In genomic region chr9:8982315-8982714, GRCm38 (mm10) we compare ENCODE assay signal across 20 mouse cellular contexts. TPM values are rescaled to one million over a fixed set of nuclear protein-coding genes. Genes with fewer than 3 reads are reported as not detected.
A peak's percentile ranks its signal among the peaks of the same experiment; 100 is the strongest.
DNase-seq lines count a peak whose midpoint lies in the region; ATAC-seq and TF ChIP-seq lines count a peak whose summit lies in the region.
"Had no signal": no experiment of that assay in that cellular context is flagged by ENCODE, and none has a peak within 500 bp of the region (broad histone marks: within the 10 kb centered on the region; RNA-seq: fewer than 3 reads in every experiment).

No protein-coding gene starts in this region.

- peak; percentile 30 for DNase-seq in embryonic facial prominence, embryonic 11.5 days (ENCODE audit: low spot score)
- DNase-seq in embryonic facial prominence, embryonic 10.5 days (ENCODE audit: low spot score) = no peak
- peak; percentile 39 for DNase-seq in lung, embryonic 14.5 days
- DNase-seq in lung, postnatal 4 days = no peak
- DNase-seq in embryo, embryonic 10.5 days (ENCODE audit: low spot score) = peak; percentile 30
- DNase-seq in ovary, postnatal 10 days (ENCODE audit: low spot score) = no peak
- DNase-seq in cerebellum, postnatal 14 days = no peak
- DNase-seq: adrenal gland, adult 2 months; adrenal gland, postnatal 25 days; cerebellum, adult 18-20 months; cerebellum, adult 9-11 months; gastrocnemius, postnatal 36 days; heart, adult 11 months; heart, postnatal 14 days had no signal

- no peaks in the 10 kb centered on the region for H3K4me1 ChIP-seq in embryonic facial prominence, embryonic 11.5 days (ENCODE audit: control insufficient read depth, insufficient read depth, low read length)
- no peaks in the 10 kb centered on the region for H3K4me1 ChIP-seq in embryonic facial prominence, embryonic 10.5 days
- no peaks in the 10 kb centered on the region for H3K4me1 ChIP-seq in lung, embryonic 14.5 days (ENCODE audit: insufficient read depth)
- H3K4me1 ChIP-seq: embryonic facial prominence, embryonic 12.5 days; hindbrain, embryonic 13.5 days had no signal

- TF ChIP-seq CTCF in lung, embryonic 14.5 days (IDR thresholded peaks at IDR 0.05; ENCODE audit: low read depth) = no peak

- H3K27ac ChIP-seq in embryonic facial prominence, embryonic 11.5 days (replicated peaks; ENCODE audit: low read depth, low read length) = no peak overlapping the region
- no peak overlapping the region for H3K27ac ChIP-seq in embryonic facial prominence, embryonic 10.5 days (replicated peaks)
- no peak overlapping the region for H3K27ac ChIP-seq in lung, embryonic 14.5 days (ENCODE audit: low read depth)
- H3K27ac ChIP-seq: embryonic facial prominence, embryonic 12.5 days; forebrain, embryonic 15.5 days; hindbrain, embryonic 13.5 days; hindbrain, postnatal 0 days had no signal

- H3K36me3 ChIP-seq in embryonic facial prominence, embryonic 11.5 days (replicated peaks; ENCODE audit: control insufficient read depth, insufficient read depth, low read depth, low read length) = no peaks in the 10 kb centered on the region
- no peaks in the 10 kb centered on the region for H3K36me3 ChIP-seq in embryonic facial prominence, embryonic 10.5 days (replicated peaks)
- H3K36me3 ChIP-seq in lung, embryonic 14.5 days (ENCODE audit: insufficient read depth) = no peaks in the 10 kb centered on the region
- H3K36me3 ChIP-seq: embryonic facial prominence, embryonic 12.5 days; forebrain, embryonic 15.5 days; hindbrain, embryonic 13.5 days had no signal

- 87% methylated on average over 3 of the region's 3 CpGs for WGBS in embryonic facial prominence, embryonic 11.5 days
- WGBS in embryonic facial prominence, embryonic 10.5 days = 73% methylated on average over 3 of the region's 3 CpGs
- WGBS in lung, embryonic 14.5 days = 69% methylated on average over 3 of the region's 3 CpGs

- H3K4me2 ChIP-seq in embryonic facial prominence, embryonic 11.5 days (ENCODE audit: low read depth, low read length) = no peak overlapping the region
- no peak overlapping the region for H3K4me2 ChIP-seq in lung, embryonic 14.5 days
- H3K4me2 ChIP-seq: embryonic facial prominence, embryonic 12.5 days; forebrain, embryonic 15.5 days; hindbrain, embryonic 13.5 days had no signal

- no peaks in the 10 kb centered on the region for H3K27me3 ChIP-seq in embryonic facial prominence, embryonic 11.5 days (ENCODE audit: control insufficient read depth, insufficient read depth, low read length)
- H3K27me3 ChIP-seq in embryonic facial prominence, embryonic 10.5 days (replicated peaks; ENCODE audit: low read depth, poor library complexity, severe bottlenecking) = no peaks in the 10 kb centered on the region
- H3K27me3 ChIP-seq in lung, embryonic 14.5 days (ENCODE audit: insufficient read depth, low read length) = no peaks in the 10 kb centered on the region
- H3K27me3 ChIP-seq: embryonic facial prominence, embryonic 12.5 days; forebrain, embryonic 15.5 days; hindbrain, embryonic 13.5 days had no signal

- no peak for ATAC-seq in embryonic facial prominence, embryonic 11.5 days (replicated peaks; ENCODE audit: insufficient number of reproducible peaks, low FRiP score, low TSS enrichment, low read depth)
- ATAC-seq in lung, embryonic 14.5 days (ENCODE audit: insufficient read depth) = no peak
- ATAC-seq: forebrain, embryonic 15.5 days; hindbrain, postnatal 0 days had no signal

- H3K9me3 ChIP-seq in embryonic facial prominence, embryonic 11.5 days (replicated peaks; ENCODE audit: control insufficient read depth, low read length) = no peaks in the 10 kb centered on the region
- no peaks in the 10 kb centered on the region for H3K9me3 ChIP-seq in embryonic facial prominence, embryonic 10.5 days
- no peaks in the 10 kb centered on the region for H3K9me3 ChIP-seq in lung, embryonic 14.5 days (ENCODE audit: low read depth, low read length)
- H3K9me3 ChIP-seq: embryonic facial prominence, embryonic 12.5 days; forebrain, embryonic 15.5 days; hindbrain, embryonic 13.5 days had no signal

- no peak overlapping the region for H3K4me3 ChIP-seq in embryonic facial prominence, embryonic 11.5 days (ENCODE audit: low read depth, low read length)
- no peak overlapping the region for H3K4me3 ChIP-seq in embryonic facial prominence, embryonic 10.5 days
- H3K4me3 ChIP-seq in lung, embryonic 14.5 days (ENCODE audit: low read depth, low read length) = no peak overlapping the region
- H3K4me3 ChIP-seq: embryonic facial prominence, embryonic 12.5 days; forebrain, embryonic 15.5 days; hindbrain, embryonic 13.5 days had no signal

- H3K9ac ChIP-seq in embryonic facial prominence, embryonic 11.5 days (replicated peaks; ENCODE audit: low read length) = no peak overlapping the region
- H3K9ac ChIP-seq in lung, embryonic 14.5 days = no peak overlapping the region
- H3K9ac ChIP-seq: embryonic facial prominence, embryonic 12.5 days; forebrain, embryonic 15.5 days; hindbrain, embryonic 13.5 days had no signal

RNA-seq across cellular contexts. Expression of gene Gm16485, which starts 10.7 kb away (rescaled TPM):
- 0.10 TPM in 1 of 2 replicates, not detected in the other for polyA plus RNA-seq in embryonic facial prominence, embryonic 11.5 days (2014; fragmentation: Nextera tagmentation; extraction: Ambion mirVana)
- 0.08 TPM in 1 of 2 replicates, not detected in the other for polyA plus RNA-seq in embryonic facial prominence, embryonic 10.5 days (2016; fragmentation: Nextera tagmentation; extraction: Ambion mirVana)
- polyA plus RNA-seq in lung, embryonic 14.5 days (2014; fragmentation: Nextera tagmentation; extraction: Ambion mirVana) = 0.16 TPM in 1 of 2 replicates, not detected in the other
- polyA plus RNA-seq: adrenal gland, adult 2 months; C2C12; heart, embryonic 14.5 days had no signal

Comparison
In these comparisons a context has a peak if more than half of its experiments do, and no peak if none do; other contexts are left out.
1. DNase-seq: peak in embryonic facial prominence, embryonic 11.5 days (single experiment), lung, embryonic 14.5 days (single experiment) and embryo, embryonic 10.5 days (single experiment); none in embryonic facial prominence, embryonic 10.5 days (single experiment), lung, postnatal 4 days (0 of 2), ovary, postnatal 10 days (single experiment) and cerebellum, postnatal 14 days (0 of 2).